Mouse (Mus musculus) kidney, postnatal 36 days (tissue): ENCODE measurements around the gene Tm9sf2.
A peak's percentile ranks its signal among the peaks of the same experiment; 100 is the strongest.

Experiments used
- DNase-seq, 2 experiments: peaks; one replicate each; pipeline ENCODE4 v3.0.0; 2021 to 2022; ENCODE audit warnings: mixed read lengths in 2 of 2

Gene Tm9sf2

DNA sequence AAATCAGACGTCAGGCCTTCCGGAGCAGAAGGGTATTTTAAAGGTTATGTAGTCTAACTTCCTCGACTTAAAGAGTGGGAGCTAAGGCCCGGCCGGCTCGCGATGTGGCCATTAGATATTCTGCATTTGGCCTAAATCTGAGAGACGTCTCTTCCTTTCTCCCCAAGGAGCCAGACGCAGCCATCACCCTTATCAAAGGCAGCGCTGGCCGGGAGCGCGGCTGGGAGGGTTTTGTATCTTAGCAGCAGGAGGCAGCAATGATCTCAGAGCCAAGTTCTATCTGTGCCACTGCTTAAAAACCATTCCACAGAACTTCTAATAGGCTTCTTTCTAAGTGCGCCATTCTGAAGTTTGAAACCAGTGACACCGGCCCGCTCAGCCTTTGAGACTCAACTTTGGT, 72.4 kb downstream of the Tm9sf2 start:
- DNase-seq: no peak

DNA sequence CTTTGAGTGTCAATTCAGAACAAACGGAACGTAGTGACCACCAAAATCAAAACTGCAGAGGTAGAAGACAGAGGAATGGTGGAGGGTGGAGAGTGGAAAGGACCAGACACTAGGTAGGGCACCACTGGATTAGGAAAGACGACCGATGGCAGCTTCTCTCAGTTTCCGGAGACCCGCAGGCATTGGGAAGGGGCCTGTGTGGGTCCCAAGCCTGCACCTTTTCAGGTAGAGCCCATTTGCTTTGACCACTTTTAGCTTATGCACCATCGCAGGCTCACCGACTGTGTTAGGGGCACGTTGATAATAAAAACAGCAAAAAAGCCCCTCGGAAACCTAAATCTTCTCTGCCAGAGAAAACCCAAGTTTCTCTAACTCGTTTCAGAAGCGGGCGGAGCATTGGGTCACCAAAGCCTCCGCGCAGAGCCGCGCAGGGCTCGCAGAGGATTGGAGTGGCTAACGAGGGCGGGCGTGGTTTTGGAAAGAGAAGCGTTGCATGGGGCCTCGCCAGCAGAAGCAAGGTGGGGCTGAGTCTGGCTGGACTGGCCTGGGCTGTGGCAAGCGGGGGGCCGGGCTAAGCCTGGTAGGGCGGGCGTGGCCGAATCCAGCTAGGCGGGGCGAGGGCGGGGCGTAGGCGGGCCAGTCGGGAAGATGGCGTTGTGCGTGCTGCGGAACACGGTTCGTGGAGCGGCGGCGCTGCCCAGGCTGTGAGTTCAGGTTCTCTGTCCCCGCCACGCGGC, 74.4 kb downstream of the Tm9sf2 start, which contains the start of gene Clybl:
Gene Clybl, plus strand, starts transcription at position 627 of the 737 bp plus-strand sequence.
- DNase-seq: peak; percentile 97 to 99

DNA sequence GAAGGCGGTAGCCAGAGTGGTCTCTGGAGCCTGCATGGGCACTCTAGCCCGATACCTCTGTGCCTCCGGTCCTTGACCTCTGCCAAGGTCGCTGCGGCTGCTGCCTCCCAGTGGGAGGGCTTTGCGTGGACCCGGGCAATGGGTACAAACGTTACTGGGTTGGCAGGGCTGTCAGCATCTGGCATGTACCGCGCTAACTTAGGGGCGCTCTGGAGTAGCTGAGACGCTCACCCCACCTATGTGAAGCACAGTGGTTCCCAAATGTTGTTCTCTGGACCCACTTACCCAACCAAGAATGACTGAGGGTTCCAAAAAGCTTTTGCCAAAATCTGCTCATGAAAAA, 74.9 kb downstream of the Tm9sf2 start:
- DNase-seq: no peak

DNA sequence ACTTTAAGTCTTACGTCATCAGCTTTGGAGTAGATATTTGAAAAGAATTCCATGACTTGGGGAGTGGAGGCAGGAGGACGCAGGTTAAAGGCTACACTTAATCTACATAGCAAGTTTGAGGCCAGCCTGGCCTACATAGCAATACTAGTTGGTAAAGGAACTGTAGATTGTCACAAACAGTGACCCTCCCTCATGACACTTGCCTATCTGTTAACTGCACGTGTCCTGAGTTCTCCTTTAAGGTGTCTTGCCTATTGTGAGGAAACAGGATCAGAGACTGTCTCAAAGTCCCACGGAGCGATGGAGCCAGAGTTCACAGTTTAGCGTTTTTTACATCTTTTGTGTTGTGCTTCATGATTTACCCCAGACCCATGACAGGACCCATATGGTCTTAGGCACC, 75.4 kb downstream of the Tm9sf2 start:
- DNase-seq: no peak

DNA sequence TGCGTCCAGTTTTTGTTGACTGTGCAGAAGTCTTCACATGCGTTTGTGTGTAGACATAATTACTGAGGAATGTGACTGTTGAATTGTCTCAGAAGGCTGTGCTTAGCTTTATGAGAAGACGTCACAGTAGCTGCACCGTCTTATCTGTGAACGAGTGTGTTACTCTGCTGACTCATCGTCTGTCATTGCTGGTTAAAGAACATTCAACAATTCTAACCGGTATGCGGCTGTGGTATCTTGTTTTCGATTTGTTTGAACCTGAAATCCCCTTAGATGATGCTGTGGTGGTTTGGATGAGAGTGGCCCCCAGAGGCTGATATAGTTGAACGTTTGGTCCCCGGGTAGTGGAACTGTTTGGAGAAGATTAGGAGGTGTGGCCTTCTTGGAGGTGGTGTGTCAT, 77.1 kb downstream of the Tm9sf2 start:
- DNase-seq: no peak

DNA sequence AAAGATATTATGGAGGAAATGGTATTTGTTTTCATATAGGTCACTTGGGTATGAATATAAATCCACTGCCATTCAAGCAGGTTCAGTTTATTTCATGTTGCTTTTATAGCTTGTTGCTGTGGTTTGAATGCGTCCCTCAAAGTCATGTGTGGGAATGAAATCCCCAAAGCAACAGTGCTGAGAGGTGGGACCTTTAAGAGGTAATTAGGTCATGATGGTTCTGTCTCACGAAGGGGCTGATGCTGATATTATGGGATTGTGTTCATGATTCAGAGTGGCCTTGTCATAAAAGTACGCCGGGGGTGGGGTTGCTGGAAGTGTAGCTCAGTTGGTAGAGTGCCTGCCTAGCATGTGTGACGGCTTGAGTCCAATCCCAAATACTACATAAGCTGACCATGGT, 81.4 kb downstream of the Tm9sf2 start:
- DNase-seq: no peak

DNA sequence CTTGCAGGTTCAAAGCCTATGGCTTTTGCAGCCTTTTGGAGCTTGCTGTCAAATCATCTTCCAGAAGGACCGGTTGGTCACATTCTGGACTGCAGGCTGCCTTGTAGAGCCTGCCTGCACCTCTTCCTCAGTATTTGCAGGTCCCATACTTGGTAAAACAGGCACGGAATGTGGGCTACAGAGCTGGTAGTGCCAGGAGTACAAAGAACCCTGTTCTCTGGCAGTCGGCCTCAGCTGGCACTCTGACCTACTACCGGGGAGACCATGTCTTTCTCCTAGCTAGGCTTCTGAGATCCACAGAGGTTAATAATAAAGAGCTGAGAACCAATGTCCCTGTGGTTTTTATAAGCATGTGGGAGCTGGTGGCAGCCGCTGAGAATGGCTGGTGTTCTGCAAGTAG, 83.1 kb downstream of the Tm9sf2 start:
- peak; percentile 69 to 70 for DNase-seq

DNA sequence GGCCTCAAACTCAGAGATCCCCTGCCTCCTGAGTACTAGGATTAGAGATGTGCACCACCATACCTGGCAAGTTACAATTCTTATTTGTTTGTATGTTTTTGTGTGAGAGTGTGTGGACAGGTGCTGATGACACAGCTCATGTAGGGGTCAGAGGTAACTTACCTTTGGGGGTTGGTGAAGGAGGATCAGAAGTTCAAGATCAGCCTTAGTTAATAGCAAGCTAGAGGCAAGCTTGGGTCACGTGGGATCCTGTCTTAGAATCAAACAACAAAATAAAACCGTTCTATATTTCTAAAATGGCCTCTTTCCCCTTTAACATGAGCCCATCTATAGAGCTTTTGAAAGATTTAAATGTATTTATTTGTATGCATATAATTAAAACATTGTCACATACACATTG, 83.7 kb downstream of the Tm9sf2 start:
- DNase-seq: peak in 1 of 2 experiments; percentile 23

DNA sequence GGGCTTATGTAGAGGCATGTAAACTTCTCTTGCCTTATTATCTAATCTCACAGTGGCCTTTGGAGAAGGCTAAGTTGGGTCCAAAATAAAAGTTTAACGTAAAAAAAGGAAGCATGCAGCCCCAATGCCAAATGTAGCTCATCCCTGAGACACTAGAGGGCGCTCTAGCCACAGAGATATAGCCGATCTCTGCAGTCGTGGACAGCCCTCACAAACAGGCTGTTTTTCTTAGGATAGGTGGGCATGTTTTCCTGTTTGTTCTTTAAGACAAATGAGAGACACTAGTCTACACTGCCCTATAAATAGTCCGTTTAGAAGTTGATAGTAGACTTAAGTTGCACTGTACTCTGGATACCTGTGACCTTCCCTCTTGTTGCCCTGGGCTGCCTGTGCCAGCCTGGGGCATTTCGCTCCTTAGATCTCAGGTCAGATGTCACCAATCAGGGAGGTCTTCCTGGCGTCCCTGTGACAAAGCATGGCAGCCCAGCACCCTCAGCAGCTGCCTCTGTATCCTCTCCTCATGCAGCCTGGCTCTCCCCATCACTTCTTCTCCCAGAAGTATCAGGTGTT, 84.2 kb downstream of the Tm9sf2 start:
- DNase-seq: peak; percentile 66 to 83

DNA sequence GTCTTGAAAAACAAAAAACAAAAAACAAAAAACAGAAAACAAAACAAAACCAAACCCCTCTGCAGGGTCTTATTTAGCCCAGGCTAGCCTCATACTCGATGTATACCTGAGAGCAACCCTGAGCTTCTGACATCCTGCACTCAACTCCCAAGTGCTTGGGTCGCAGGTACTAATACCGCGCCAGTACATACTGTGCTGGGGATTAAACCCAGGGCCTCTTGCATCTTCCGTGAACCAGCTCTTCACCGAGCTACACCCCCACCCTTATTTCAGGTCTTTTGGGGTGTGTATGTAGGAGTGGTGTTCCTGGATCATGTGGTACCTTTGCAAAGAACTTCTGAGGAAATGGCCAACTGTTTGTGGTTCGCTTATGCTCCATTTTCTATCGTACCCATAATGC, 87.8 kb downstream of the Tm9sf2 start:
- no peak for DNase-seq

DNA sequence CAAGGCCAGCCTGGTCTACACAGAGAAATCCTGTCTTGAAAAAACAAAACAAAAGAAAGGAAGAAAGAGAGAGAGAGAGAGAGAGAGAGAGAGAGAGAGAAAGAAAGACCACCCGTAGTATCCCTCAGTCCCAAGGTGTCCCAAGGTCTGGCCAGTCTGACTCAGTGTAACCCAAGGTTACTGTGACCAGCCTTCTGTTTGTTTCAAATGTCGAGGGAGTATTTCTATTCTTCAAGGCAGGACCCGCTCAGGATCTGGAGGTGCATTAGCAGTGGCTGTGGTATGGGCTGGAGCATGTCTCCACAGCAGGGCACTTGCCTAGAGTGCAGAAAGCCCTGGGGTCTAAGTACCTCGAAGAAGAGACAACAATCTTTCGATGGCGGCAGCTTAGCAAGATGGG, 90.0 kb downstream of the Tm9sf2 start:
- no peak for DNase-seq

DNA sequence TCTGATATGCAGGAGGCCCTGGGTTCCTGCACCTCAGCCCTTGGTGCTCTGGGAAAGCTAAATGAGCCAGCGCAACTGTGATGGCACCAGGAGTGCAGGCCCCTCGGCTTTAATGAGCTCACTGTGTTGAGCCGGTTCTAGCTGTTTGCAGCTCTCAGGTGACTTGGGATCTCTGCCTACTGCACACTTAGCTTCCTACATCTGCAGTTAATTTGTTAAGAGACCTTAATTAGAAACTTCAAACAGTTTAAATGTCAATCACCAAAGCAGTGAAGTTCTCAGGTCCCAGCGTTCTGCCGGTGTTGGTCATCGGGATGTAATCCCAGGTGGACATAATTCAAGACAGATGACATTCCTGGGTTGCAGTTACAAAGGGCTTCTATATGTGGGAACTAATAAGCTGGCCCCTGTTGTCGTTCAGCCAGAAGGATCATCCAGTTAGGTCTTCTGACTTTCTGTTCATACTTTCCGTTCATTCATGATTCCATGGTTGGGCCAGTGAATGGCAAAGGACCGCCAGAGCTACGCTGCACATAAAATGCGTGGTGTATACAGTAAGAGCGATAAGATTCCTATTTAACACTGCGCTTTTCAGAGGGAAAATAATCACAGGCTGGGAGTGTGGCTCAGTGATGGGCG, 93.5 kb downstream of the Tm9sf2 start:
- no peak for DNase-seq

DNA sequence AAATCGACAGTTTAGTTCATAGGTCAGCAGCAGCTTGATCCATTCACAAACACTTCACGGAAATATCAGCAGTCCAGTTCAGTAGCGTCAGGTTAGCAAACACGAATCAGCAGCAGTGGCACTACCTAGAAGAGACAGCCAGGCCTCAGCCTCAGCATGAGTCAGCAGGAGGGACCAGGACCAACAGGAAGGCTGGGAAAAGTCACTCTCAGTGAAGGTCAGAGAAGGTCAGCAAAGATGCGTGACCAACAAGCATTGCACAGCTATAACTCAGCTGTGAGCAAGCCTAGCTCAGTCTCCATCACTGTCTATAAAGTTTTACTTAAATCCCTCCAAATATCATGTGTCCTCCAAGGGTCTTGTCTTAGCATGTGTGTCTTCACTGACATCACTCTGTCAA, 102.3 kb downstream of the Tm9sf2 start:
- DNase-seq: no peak
